Mouse (Mus musculus) ES-Bruce4 (cell line): ENCODE results near the gene Pum1.

Source experiments
- CTCF ChIP-seq: IDR thresholded peaks from one replicate; pipeline ENCODE4 v1.8.1; 2011; ENCODE audit warnings: low read depth, low read length
- EP300 ChIP-seq: IDR thresholded peaks from 2 replicates; pipeline ENCODE4 v1.6.1; 2011; ENCODE audit warnings: low read depth, low read length; ENCODE audit not compliant: insufficient read depth
- POLR2A ChIP-seq: IDR thresholded peaks from one replicate; pipeline ENCODE4 v1.8.1; 2011; ENCODE audit warnings: low read length; ENCODE audit not compliant: insufficient read depth

- TF ChIP-seq POLR2A = no peak
- no peak for TF ChIP-seq CTCF
- no peak for TF ChIP-seq EP300
Observed at GRCm38 (mm10) chr4:130663810-130664401, 785 bp downstream of the Pum1 start.
